Mouse (Mus musculus) heart, postnatal 0 days (tissue): ENCODE data around the gene Entpd8.

Experiments used
- CTCF ChIP-seq: IDR thresholded peaks from 2 replicates; pipeline ENCODE4 v1.5.1; 2016; ENCODE audit warnings: antibody characterized with exemption, control low read depth, low read depth
- EP300 ChIP-seq: IDR thresholded peaks from 2 replicates; pipeline ENCODE4 v1.6.1; 2016; ENCODE audit warnings: antibody characterized with exemption, low read depth

GRCm38 (mm10) chr2:25123527-25123926 is 43.4 kb downstream of the Entpd8 start:
- TF ChIP-seq CTCF (no peak), EP300 (no peak)
